Mouse (Mus musculus) kidney, adult 2 months (tissue): ENCODE measurements around the gene Fbxl20.

Experiments used
- CTCF ChIP-seq: fragments of 200-500 bp; conservative IDR thresholded peaks from 2 replicates; pipeline ENCODE4 v1.5.1; 2011; ENCODE audit warnings: low read depth, mild to moderate bottlenecking, control low read depth, low read length, moderate library complexity, mixed read lengths; ENCODE audit not compliant: insufficient read depth, insufficient read length
- POLR2A ChIP-seq: fragments of 200-500 bp; IDR thresholded peaks from one replicate; pipeline ENCODE4 v1.6.1; 2011; ENCODE audit warnings: low read depth, low read length, control low read depth

DNA sequence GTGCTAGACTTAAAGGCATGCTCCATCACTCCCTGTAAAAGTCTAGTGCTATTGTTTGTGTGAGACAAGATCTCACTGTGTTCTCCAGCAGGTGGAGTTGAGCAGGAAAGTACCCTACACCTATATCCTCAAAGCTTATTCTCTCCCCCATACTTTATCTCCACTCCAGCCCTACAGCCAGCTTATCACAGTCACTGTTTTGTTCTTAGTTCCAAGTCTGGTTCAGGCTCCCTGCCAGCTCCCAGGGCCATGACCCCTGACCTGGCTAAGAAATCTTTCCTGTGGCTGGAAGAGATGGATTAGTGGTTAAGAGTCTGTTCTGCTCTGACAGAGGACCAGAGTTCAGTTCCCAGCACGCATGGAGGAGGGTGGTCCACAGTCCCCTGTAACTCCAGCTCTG is 103.7 kb downstream of the Fbxl20 start:
- TF ChIP-seq CTCF, result no peak
- TF ChIP-seq POLR2A, result no peak
